Mouse (Mus musculus) olfactory bulb, adult 2 months (tissue): ENCODE results near the gene Zfp612. TPM values are rescaled to one million over a fixed set of nuclear protein-coding genes. Genes with fewer than 3 reads are reported as not detected.
A peak's percentile ranks its signal among the peaks of the same experiment; 100 is the strongest.
"Not testable (repeated sequence)": the region's sequence is repeated elsewhere in the genome, so short reads cannot be mapped to it uniquely, and the experiment has no call there.

ENCODE experiments used
- H3K27ac ChIP-seq: fragments of 200-500 bp; 2 replicates; pipeline ENCODE4 v1.5.1; 2012; ENCODE audit warnings: low read depth, low read length; ENCODE audit not compliant: insufficient read depth
- H3K4me1 ChIP-seq: fragments of 200-500 bp; 2 replicates; pipeline ENCODE4 v1.6.1; 2012; ENCODE audit warnings: low read length; ENCODE audit not compliant: control insufficient read depth, insufficient read depth
- H3K4me3 ChIP-seq: fragments of 200-500 bp; 2 replicates; pipeline ENCODE4 v1.5.1; 2012; ENCODE audit warnings: mild to moderate bottlenecking, low read depth, low read length, moderate library complexity; ENCODE audit not compliant: insufficient read depth
- CTCF ChIP-seq: fragments of 200-500 bp; IDR thresholded peaks from 2 replicates; pipeline ENCODE4 v1.5.1; 2012; ENCODE audit warnings: low read depth, mild to moderate bottlenecking, low read length, moderate library complexity; ENCODE audit not compliant: insufficient read depth
- POLR2A ChIP-seq: fragments of 200-500 bp; IDR thresholded peaks from 2 replicates; pipeline ENCODE4 v1.6.1; 2012; ENCODE audit warnings: mild to moderate bottlenecking, low read depth, low read length, moderate library complexity; ENCODE audit not compliant: insufficient read depth
- WGBS: fragments of 180-500 bp; shearing (Covaris S2); methylation state at CpG from one replicate; pipeline ENCODE4 v1.1.7; 2018; 5-methylcytosine and 5-hydroxymethylcytosine counted together
- polyA plus RNA-seq: library from polyadenylated mRNA; stranded (reverse); fragments of >200 nt; gene quantifications from 2 replicates; pipeline ENCODE4 v1.2.4, GENCODE M21; 2012; ENCODE audit warnings: low replicate concordance; ENCODE audit not compliant: missing spikeins, insufficient read depth, insufficient read length

Zfp612 gene
- polyA plus RNA-seq = not detected in 2 replicates

GRCm38 (mm10) chr8:110079282-110080221 lies at the start of gene Zfp612:
TSS of gene Zfp612 (plus strand) at chr8:110079746.
- TF ChIP-seq POLR2A = 0 out of 2 replicates have a peak, but pooled peaks have one; percentile 55
- no peak for TF ChIP-seq CTCF

GRCm38 (mm10) chr8:110033771-110034170 lies 45.8 kb upstream of the Zfp612 start:
- not testable (repeated sequence) for H3K4me1 ChIP-seq, H3K4me3 ChIP-seq, H3K27ac ChIP-seq
- 50% methylated on average over 8 of the region's 8 CpGs for WGBS

More at GRCm38 (mm10) chr8:110079282-110080221, at the start of gene Zfp612:
- Histone ChIP-seq H3K4me3 (peak within 1 kb of the TSS; percentile 80), H3K4me1 (peaks cover 18% of the 10 kb centered on the region), H3K27ac (0 out of 2 replicates have a peak within 1 kb of the TSS, but pooled peaks have one; percentile 38)
- 6% methylated on average over 54 of the region's 54 CpGs for WGBS

- no peak overlapping the region for H3K27ac ChIP-seq
- no peak for TF ChIP-seq CTCF
- no peak for TF ChIP-seq POLR2A
- 66% methylated on average over 4 of the region's 4 CpGs for WGBS
- H3K4me1 ChIP-seq = peaks cover 3% of the 10 kb centered on the region
- no peak overlapping the region for H3K4me3 ChIP-seq
These were observed 45.2 kb upstream of the Zfp612 start for GRCm38 (mm10) chr8:110034331-110034730.

GRCm38 (mm10) chr8:110036156-110036555 lies 43.4 kb upstream of the Zfp612 start:
- TF ChIP-seq CTCF = no peak
- TF ChIP-seq POLR2A = no peak
- H3K27ac ChIP-seq = no peak overlapping the region
- peaks cover 5% of the 10 kb centered on the region for H3K4me1 ChIP-seq
- H3K4me3 ChIP-seq = no peak overlapping the region
- WGBS = 58% methylated on average over 2 of the region's 2 CpGs

GRCm38 (mm10) chr8:110039216-110039615 lies 40.3 kb upstream of the Zfp612 start:
- 55% methylated on average over 7 of the region's 7 CpGs for WGBS

GRCm38 (mm10) chr8:110039659-110040058 lies 39.9 kb upstream of the Zfp612 start, which contains the start of gene Chst4:
TSS of gene Chst4 (minus strand) at chr8:110039740.
- Histone ChIP-seq H3K4me3 (no peak within 1 kb of the TSS), H3K4me1 (peaks cover 5% of the 10 kb centered on the region), H3K27ac (no peak within 1 kb of the TSS)
- TF ChIP-seq POLR2A (no peak), CTCF (no peak)
- 96% methylated on average over 5 of the region's 5 CpGs for WGBS

More at GRCm38 (mm10) chr8:110039216-110039615, 40.3 kb upstream of the Zfp612 start:
- H3K27ac ChIP-seq = no peak overlapping the region
- no peak overlapping the region for H3K4me3 ChIP-seq
- H3K4me1 ChIP-seq = peaks cover 5% of the 10 kb centered on the region
- no peak for TF ChIP-seq POLR2A
- TF ChIP-seq CTCF = no peak

GRCm38 (mm10) chr8:110040509-110040908 lies 39.0 kb upstream of the Zfp612 start:
- no peak for TF ChIP-seq POLR2A
- TF ChIP-seq CTCF = no peak
- Histone ChIP-seq H3K27ac (no peak overlapping the region), H3K4me1 (peaks cover 5% of the 10 kb centered on the region), H3K4me3 (no peak overlapping the region)
- 88% methylated on average over 4 of the region's 4 CpGs for WGBS

- no peak for TF ChIP-seq POLR2A
- no peak for TF ChIP-seq CTCF
- Histone ChIP-seq H3K4me3 (no peak overlapping the region), H3K27ac (no peak overlapping the region), H3K4me1 (no peaks in the 10 kb centered on the region)
- 84% methylated on average over 6 of the region's 6 CpGs for WGBS
These were observed 28.3 kb upstream of the Zfp612 start for GRCm38 (mm10) chr8:110051208-110051607.

- 68% methylated on average over 8 of the region's 8 CpGs for WGBS
- TF ChIP-seq CTCF (no peak), POLR2A (no peak)
These were observed 21.3 kb upstream of the Zfp612 start for GRCm38 (mm10) chr8:110058207-110058606.

GRCm38 (mm10) chr8:110064161-110064560 lies 15.4 kb upstream of the Zfp612 start:
- 78% methylated on average over 9 of the region's 9 CpGs for WGBS
- TF ChIP-seq CTCF = no peak
- no peak for TF ChIP-seq POLR2A
- no peak overlapping the region for H3K4me3 ChIP-seq
- H3K4me1 ChIP-seq = no peaks in the 10 kb centered on the region
- H3K27ac ChIP-seq = no peak overlapping the region

More at GRCm38 (mm10) chr8:110058207-110058606, 21.3 kb upstream of the Zfp612 start:
- Histone ChIP-seq H3K4me1 (no peaks in the 10 kb centered on the region), H3K27ac (no peak overlapping the region), H3K4me3 (no peak overlapping the region)
